Mouse (Mus musculus) C2C12 (cell line): ENCODE data around the gene Ttc30a1. TPM values are rescaled to one million over a fixed set of nuclear protein-coding genes. Genes with fewer than 3 reads are reported as not detected.

Source experiments
- H3K27me3 ChIP-seq: one replicate; pipeline ENCODE4 v1.6.1; 2011; ENCODE audit not compliant: control insufficient read depth, insufficient read depth, insufficient read length
- H3K36me3 ChIP-seq: one replicate; pipeline ENCODE4 v1.6.1; 2011; ENCODE audit not compliant: control insufficient read depth, insufficient read depth
- H3K4me3 ChIP-seq: one replicate; pipeline ENCODE4 v1.5.1; 2011; ENCODE audit warnings: mild to moderate bottlenecking, control low read depth; ENCODE audit not compliant: poor library complexity, insufficient read depth, severe bottlenecking
- H3K79me2 ChIP-seq: one replicate; pipeline ENCODE4 v1.6.1; 2011; ENCODE audit not compliant: control insufficient read depth, insufficient read depth
- H3K79me3 ChIP-seq: one replicate; pipeline ENCODE4 v1.6.1; 2011; ENCODE audit warnings: low read depth, control low read depth
- H3ac ChIP-seq: one replicate; pipeline ENCODE3; 2011; ENCODE audit warnings: low read depth; ENCODE audit not compliant: control insufficient read depth, insufficient read length
- CEBPB ChIP-seq: IDR thresholded peaks from one replicate; pipeline ENCODE4 v1.6.1; 2011; ENCODE audit warnings: low read depth, mild to moderate bottlenecking, control low read depth, moderate library complexity
- CTCF ChIP-seq: IDR thresholded peaks from one replicate; pipeline ENCODE4 v1.5.1; 2011; ENCODE audit not compliant: control insufficient read depth, insufficient read depth, insufficient read length
- FOSL1 ChIP-seq: IDR thresholded peaks from one replicate; pipeline ENCODE4 v1.8.0; 2011; ENCODE audit warnings: mild to moderate bottlenecking, low read length; ENCODE audit not compliant: poor library complexity, insufficient read depth, severe bottlenecking
- MAX ChIP-seq: IDR thresholded peaks from one replicate; pipeline ENCODE4 v1.6.1; 2011; ENCODE audit warnings: mild to moderate bottlenecking, control low read depth
- MYOD1 ChIP-seq: IDR thresholded peaks from one replicate; pipeline ENCODE4 v1.6.1; 2011; ENCODE audit warnings: low read depth; ENCODE audit not compliant: control insufficient read depth, insufficient read length
- MYOG ChIP-seq: IDR thresholded peaks from one replicate; pipeline ENCODE4 v1.6.1; 2011; ENCODE audit not compliant: control insufficient read depth, insufficient read length; ENCODE audit errors: extremely low read depth
- USF1 ChIP-seq: IDR thresholded peaks from one replicate; pipeline ENCODE4 v1.6.1; 2011; ENCODE audit warnings: low read depth, mild to moderate bottlenecking, control low read depth, moderate library complexity
- polyA plus RNA-seq: library from polyadenylated mRNA; unstranded; fragments of >200 nt; fragmentation: generic; extraction: Trizol; gene quantifications from one replicate; pipeline ENCODE4 v1.2.1, GENCODE M21; 2012; ENCODE audit warnings: missing spikeins

The Ttc30a1 gene
- polyA plus RNA-seq, 1 experiment: 1.8 TPM

- no peaks in the 10 kb centered on the region for H3K79me3 ChIP-seq
- no peaks in the 10 kb centered on the region for H3K36me3 ChIP-seq
- no peak overlapping the region for H3K4me3 ChIP-seq
- H3K27me3 ChIP-seq: peaks cover 10% of the 10 kb centered on the region
- no peak overlapping the region for H3ac ChIP-seq
- no peaks in the 10 kb centered on the region for H3K79me2 ChIP-seq
- no peak for TF ChIP-seq MAX
- no peak for TF ChIP-seq CTCF
- TF ChIP-seq FOSL1: no peak
- no peak for TF ChIP-seq USF1
- no peak for TF ChIP-seq MYOD1
- TF ChIP-seq MYOG: no peak
- no peak for TF ChIP-seq CEBPB
These were observed 21.9 kb downstream of the Ttc30a1 start for GRCm38 (mm10) chr2:75959850-75960365.

GRCm38 (mm10) chr2:75959183-75959849, 22.5 kb downstream of the Ttc30a1 start:
- Histone ChIP-seq H3K79me2 (no peaks in the 10 kb centered on the region), H3K27me3 (peaks cover 10% of the 10 kb centered on the region), H3K79me3 (no peaks in the 10 kb centered on the region), H3ac (no peak overlapping the region), H3K4me3 (no peak overlapping the region), H3K36me3 (no peaks in the 10 kb centered on the region)
- TF ChIP-seq CEBPB: no peak
- no peak for TF ChIP-seq USF1
- TF ChIP-seq FOSL1: no peak
- no peak for TF ChIP-seq MYOG
- no peak for TF ChIP-seq CTCF
- TF ChIP-seq MAX: no peak
- TF ChIP-seq MYOD1: no peak

GRCm38 (mm10) chr2:75955709-75956108, 26.1 kb downstream of the Ttc30a1 start:
- no peak for TF ChIP-seq FOSL1
- TF ChIP-seq MYOG: no peak
- TF ChIP-seq MYOD1: no peak
- Histone ChIP-seq H3K79me2 (no peaks in the 10 kb centered on the region), H3K4me3 (no peak overlapping the region), H3K36me3 (no peaks in the 10 kb centered on the region), H3K27me3 (peaks cover 21% of the 10 kb centered on the region), H3K79me3 (no peaks in the 10 kb centered on the region), H3ac (no peak overlapping the region)

DNA sequence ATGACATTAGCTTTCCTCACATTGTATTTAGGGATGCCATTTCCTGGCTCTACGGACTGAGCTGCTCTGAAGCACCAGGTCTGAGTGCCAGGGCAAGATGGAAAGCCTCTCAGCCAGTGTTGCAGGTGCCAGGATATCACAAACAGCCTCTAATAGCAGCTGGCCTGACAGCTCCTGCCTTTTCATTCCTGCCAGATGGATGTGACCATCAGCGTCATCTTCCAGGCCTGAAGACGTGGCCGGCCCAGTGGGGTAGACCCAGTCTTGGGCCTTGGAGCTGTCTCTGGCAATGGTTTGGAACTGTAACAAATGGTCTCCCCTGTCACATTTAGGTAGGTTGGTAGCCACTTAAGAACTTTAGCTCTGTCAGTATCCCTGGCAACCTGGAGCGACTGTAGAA, 28.4 kb downstream of the Ttc30a1 start:
- Histone ChIP-seq H3K4me3 (no peak overlapping the region), H3K27me3 (peaks cover 25% of the 10 kb centered on the region), H3K79me3 (no peaks in the 10 kb centered on the region), H3K36me3 (no peaks in the 10 kb centered on the region), H3ac (no peak overlapping the region), H3K79me2 (no peaks in the 10 kb centered on the region)
- no peak for TF ChIP-seq MAX
- no peak for TF ChIP-seq MYOG
- TF ChIP-seq USF1: no peak
- no peak for TF ChIP-seq CTCF
- TF ChIP-seq CEBPB: no peak
- TF ChIP-seq MYOD1: no peak
- TF ChIP-seq FOSL1: no peak

- H3K79me2 ChIP-seq: no peaks in the 10 kb centered on the region
- no peak overlapping the region for H3ac ChIP-seq
- H3K27me3 ChIP-seq: peaks cover 24% of the 10 kb centered on the region
- TF ChIP-seq MAX: no peak
- no peak for TF ChIP-seq CEBPB
- TF ChIP-seq USF1: no peak
- TF ChIP-seq MYOG: no peak
- no peak for TF ChIP-seq MYOD1
- TF ChIP-seq CTCF: no peak
- H3K36me3 ChIP-seq: no peaks in the 10 kb centered on the region
- H3K79me3 ChIP-seq: no peaks in the 10 kb centered on the region
- H3K4me3 ChIP-seq: no peak overlapping the region
These were observed 31.1 kb downstream of the Ttc30a1 start for GRCm38 (mm10) chr2:75950685-75951084.
